Mouse (Mus musculus) cerebellum, adult 2 months (tissue): ENCODE measurements around the gene Olfr582. TPM values are rescaled to one million over a fixed set of nuclear protein-coding genes. Genes with fewer than 3 reads are reported as not detected.

Experiments
- DNase-seq, 2 experiments: peaks; one replicate each; pipeline ENCODE4 v3.0.0; 2021
- H3K27ac ChIP-seq: fragments of 200-500 bp; 2 replicates; pipeline ENCODE4 v1.5.1; 2012; ENCODE audit warnings: low read length, control low read depth, inconsistent platforms; ENCODE audit not compliant: insufficient read depth
- H3K27me3 ChIP-seq: fragments of 200-500 bp; 2 replicates; pipeline ENCODE4 v1.6.1; 2012; ENCODE audit warnings: inconsistent platforms, mild to moderate bottlenecking, low read length, moderate library complexity; ENCODE audit not compliant: control insufficient read depth, insufficient read depth
- H3K4me1 ChIP-seq: fragments of 200-500 bp; 2 replicates; pipeline ENCODE4 v1.6.1; 2011; ENCODE audit warnings: low read length; ENCODE audit not compliant: control insufficient read depth, insufficient read depth
- H3K4me3 ChIP-seq: fragments of 200-500 bp; replicated peaks from 2 replicates; pipeline ENCODE3; 2011; ENCODE audit warnings: mild to moderate bottlenecking, low read depth, low read length, control low read depth; ENCODE audit not compliant: insufficient read depth
- CTCF ChIP-seq: fragments of 200-500 bp; IDR thresholded peaks from 2 replicates; pipeline ENCODE4 v1.5.1; 2011; ENCODE audit warnings: low read depth, mild to moderate bottlenecking, control low read depth, low read length, moderate library complexity, borderline replicate concordance; ENCODE audit not compliant: insufficient read depth
- POLR2A ChIP-seq: fragments of 200-500 bp; IDR thresholded peaks from 2 replicates; pipeline ENCODE4 v1.6.1; 2011; ENCODE audit warnings: low read length, control low read depth, borderline replicate concordance; ENCODE audit not compliant: insufficient read depth
- WGBS: fragments of 180-500 bp; shearing (Covaris S2); methylation state at CpG from one replicate; pipeline ENCODE4 v1.1.7; 2018; 5-methylcytosine and 5-hydroxymethylcytosine counted together
- polyA plus RNA-seq: library from polyadenylated mRNA; depleted of rRNA; stranded (reverse); fragments of >200 nt; gene quantifications from 2 replicates; pipeline ENCODE4 v1.2.3, GENCODE M21; 2012; rRNA removed

Gene Olfr582
- not detected in 2 replicates for polyA plus RNA-seq

GRCm38 (mm10) chr7:103037724-103038123 lies at the start of gene Olfr582:
TSS of gene Olfr582 (plus strand) at chr7:103038024.
- TF ChIP-seq CTCF: no peak
- TF ChIP-seq POLR2A: no peak

DNA sequence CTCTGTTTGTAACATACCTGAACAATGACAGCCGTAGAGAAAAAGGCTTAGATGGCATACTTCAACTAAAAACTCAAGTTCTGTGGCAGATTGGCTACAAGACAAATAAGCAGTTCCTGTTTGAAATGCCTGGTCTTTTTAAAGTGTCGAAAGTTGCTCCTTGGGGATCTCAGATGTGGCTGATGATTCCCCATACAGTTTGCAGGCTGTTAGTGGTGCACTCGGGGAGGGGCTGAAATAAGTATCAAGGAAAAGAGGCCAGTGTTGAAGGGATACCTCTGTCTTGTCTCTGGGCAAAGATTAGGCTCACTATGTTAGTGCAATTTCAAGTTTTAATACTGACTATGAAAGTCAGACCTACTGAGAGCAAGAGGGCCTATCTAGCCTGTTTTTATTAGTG lies 48.6 kb upstream of the Olfr582 start, which contains the start of gene Olfr578:
TSS of gene Olfr578 (minus strand) at position 101 of the 400 bp plus-strand sequence.
- Histone ChIP-seq H3K4me1 (no peaks in the 10 kb centered on the region), H3K4me3 (no peak within 1 kb of the TSS), H3K27me3 (no peaks in the 10 kb centered on the region), H3K27ac (no peak within 1 kb of the TSS)
- no peak for DNase-seq
- WGBS: 66% methylated on average over 3 of the region's 3 CpGs
- TF ChIP-seq CTCF: no peak

More at GRCm38 (mm10) chr7:103037724-103038123, at the start of gene Olfr582:
- H3K4me1 ChIP-seq: no peaks in the 10 kb centered on the region
- DNase-seq: no peak
- no peak within 1 kb of the TSS for H3K27ac ChIP-seq
- H3K27me3 ChIP-seq: no peaks in the 10 kb centered on the region
- H3K4me3 ChIP-seq: no peak within 1 kb of the TSS

DNA sequence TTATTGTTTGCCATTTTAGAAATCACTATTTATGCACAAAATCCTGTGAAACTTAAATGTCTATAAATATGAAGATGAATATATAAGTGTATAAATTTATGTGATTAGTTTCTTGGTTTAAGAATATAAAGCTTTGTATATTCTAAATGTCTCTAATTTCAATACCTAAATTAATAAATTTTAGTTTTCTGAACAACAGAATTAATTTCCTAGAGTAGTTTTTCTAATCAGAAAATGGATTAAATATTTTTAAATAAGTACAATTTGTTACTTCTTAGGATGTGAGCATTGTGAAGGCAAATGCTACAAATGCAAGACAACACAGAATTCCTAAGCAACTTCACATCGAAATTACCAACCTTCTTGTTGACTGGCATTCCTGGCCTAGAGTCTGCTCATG lies 13.2 kb downstream of the Olfr582 start, which contains the start of gene Olfr583:
TSS of gene Olfr583 (plus strand) at position 301 of the 400 bp plus-strand sequence.
- no peaks in the 10 kb centered on the region for H3K27me3 ChIP-seq
- 89% methylated on average over 1 of the region's 1 CpGs for WGBS
- H3K27ac ChIP-seq: no peak within 1 kb of the TSS
- TF ChIP-seq POLR2A (no peak), CTCF (no peak)
- H3K4me1 ChIP-seq: no peaks in the 10 kb centered on the region
- DNase-seq: no peak
- no peak within 1 kb of the TSS for H3K4me3 ChIP-seq

DNA sequence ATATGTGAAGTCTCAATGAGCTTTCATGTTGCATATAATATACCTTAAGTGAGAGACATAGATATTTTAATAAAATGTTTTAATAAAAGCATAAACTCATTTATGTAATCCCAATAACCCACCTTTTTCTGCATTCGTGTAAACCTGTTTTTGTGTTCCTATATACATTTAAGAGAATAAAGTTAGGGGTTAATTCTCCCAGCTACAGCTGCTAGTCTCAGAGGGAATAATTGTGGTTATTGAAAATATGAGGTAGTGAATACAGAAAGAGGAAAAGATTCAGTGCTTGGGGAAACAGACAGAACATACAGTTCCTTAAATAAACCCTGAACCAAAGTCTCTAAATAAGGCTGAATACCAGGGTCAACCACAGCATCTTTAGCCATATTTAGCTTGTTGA lies 43.8 kb downstream of the Olfr582 start, which contains the start of gene Olfr584:
TSS of gene Olfr584 (plus strand) at position 301 of the 400 bp plus-strand sequence.
- H3K4me3 ChIP-seq: no peak within 1 kb of the TSS
- 76% methylated on average over 1 of the region's 1 CpGs for WGBS
- DNase-seq: no peak
- TF ChIP-seq CTCF (no peak), POLR2A (no peak)
- H3K27me3 ChIP-seq: no peaks in the 10 kb centered on the region
- no peak within 1 kb of the TSS for H3K27ac ChIP-seq
- no peaks in the 10 kb centered on the region for H3K4me1 ChIP-seq

Other genes starting within 250 kb of the Olfr582 start
- gene Olfr564, start 234.5 kb upstream of the Olfr582 start, polyA plus RNA-seq: not detected in 2 replicates
- gene Olfr566, start 179.3 kb upstream of the Olfr582 start, polyA plus RNA-seq: not detected in 2 replicates
- gene Olfr568, start 160.9 kb upstream of the Olfr582 start, polyA plus RNA-seq: not detected in 2 replicates
- gene Olfr569, start 147.1 kb upstream of the Olfr582 start, polyA plus RNA-seq: not detected in 2 replicates
- 0.19 TPM in 1 of 2 replicates, not detected in the other for gene Olfr570, start 143.4 kb upstream of the Olfr582 start, polyA plus RNA-seq
- not detected in 2 replicates for gene Olfr571, start 120.5 kb upstream of the Olfr582 start, polyA plus RNA-seq
- gene Olfr572, start 113.6 kb upstream of the Olfr582 start, polyA plus RNA-seq: not detected in 2 replicates
- not detected in 2 replicates for gene Olfr573-ps1, start 95.4 kb upstream of the Olfr582 start, polyA plus RNA-seq
- gene Olfr574, start 89.6 kb upstream of the Olfr582 start, polyA plus RNA-seq: not detected in 2 replicates
- gene Olfr575, start 79.2 kb upstream of the Olfr582 start, polyA plus RNA-seq: not detected in 2 replicates
- gene Olfr576, start 75.4 kb upstream of the Olfr582 start, polyA plus RNA-seq: not detected in 2 replicates
- gene Olfr577, start 62.1 kb upstream of the Olfr582 start, polyA plus RNA-seq: not detected in 2 replicates
- gene Olfr578, start 48.7 kb upstream of the Olfr582 start, polyA plus RNA-seq: not detected in 2 replicates
- not detected in 2 replicates for gene Olfr583, start 13.3 kb downstream of the Olfr582 start, polyA plus RNA-seq
- not detected in 2 replicates for gene Olfr584, start 43.9 kb downstream of the Olfr582 start, polyA plus RNA-seq
- gene Olfr585, start 59.7 kb downstream of the Olfr582 start, polyA plus RNA-seq: not detected in 2 replicates
- not detected in 2 replicates for gene Olfr586, start 87.6 kb downstream of the Olfr582 start, polyA plus RNA-seq
- gene Olfr588-ps1, start 102.9 kb downstream of the Olfr582 start, polyA plus RNA-seq: not detected in 2 replicates
- not detected in 2 replicates for gene Olfr589, start 118.3 kb downstream of the Olfr582 start, polyA plus RNA-seq
- not detected in 2 replicates for gene Olfr591, start 140.3 kb downstream of the Olfr582 start, polyA plus RNA-seq
- gene Olfr592, start 146.8 kb downstream of the Olfr582 start, polyA plus RNA-seq: not detected in 2 replicates
- gene Olfr593, start 173.8 kb downstream of the Olfr582 start, polyA plus RNA-seq: not detected in 2 replicates
- gene Olfr594, start 179.0 kb downstream of the Olfr582 start, polyA plus RNA-seq: not detected in 2 replicates
- gene Usp17ld, start 214.5 kb downstream of the Olfr582 start, polyA plus RNA-seq: not detected in 2 replicates